Mouse (Mus musculus) brain, embryonic 14.5 days (tissue): ENCODE measurements at regions not wholly inside any gene's neighbourhood (a gene's known extent, or its start where the extent isn't known, plus 50 kb on each side); places are given as distances from the start of the nearest gene placed in this dataset.

Source experiments
- CTCF ChIP-seq: fragments of 200-500 bp; IDR thresholded peaks from 2 replicates; pipeline ENCODE4 v1.5.1; 2012; ENCODE audit warnings: inconsistent platforms, mild to moderate bottlenecking, moderate library complexity, borderline replicate concordance; ENCODE audit not compliant: insufficient read depth, insufficient read length; ENCODE audit errors: extremely low read depth
- POLR2A ChIP-seq: fragments of 200-500 bp; IDR thresholded peaks from 2 replicates; pipeline ENCODE4 v1.6.1; 2012; ENCODE audit warnings: mild to moderate bottlenecking, inconsistent platforms, borderline replicate concordance; ENCODE audit not compliant: poor library complexity, insufficient read depth, insufficient read length, severe bottlenecking; ENCODE audit errors: extremely low read depth

DNA sequence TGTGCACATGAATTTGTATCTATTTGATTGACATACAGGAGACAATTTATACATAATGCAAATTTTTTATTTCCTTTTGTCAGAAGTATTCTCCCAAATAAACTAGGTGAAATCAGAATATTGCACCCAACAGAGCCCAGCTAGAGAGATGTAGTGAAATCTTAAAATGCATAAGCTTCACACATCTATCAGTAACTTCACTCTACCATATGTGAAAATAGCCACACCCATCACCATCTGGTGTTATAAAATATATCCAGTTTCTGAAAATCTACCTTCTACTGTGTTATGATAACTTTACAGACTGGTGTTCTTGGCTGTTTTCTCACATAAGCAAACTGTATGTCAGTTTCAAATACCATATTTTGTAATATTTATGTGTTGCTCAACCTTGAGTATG is 1414.2 kb downstream of the Epha7 start:
- TF ChIP-seq POLR2A (no peak), CTCF (no peak)
